Comparison of ENCODE assay signal across 4 mouse cellular contexts in genomic region chr1:99287834-99288233, GRCm38 (mm10).
"Had no signal": no experiment of that assay in that cellular context is flagged by ENCODE, and none has a peak within 500 bp of the region (broad histone marks: within the 10 kb centered on the region; RNA-seq: fewer than 3 reads in every experiment).

No protein-coding gene starts in this region.

- H3K9me3 ChIP-seq: neural tube, embryonic 13.5 days; neural tube, embryonic 15.5 days; stomach, embryonic 15.5 days had no signal

- H3K27me3 ChIP-seq: neural tube, embryonic 13.5 days; neural tube, embryonic 15.5 days; stomach, embryonic 15.5 days had no signal

- H3K4me3 ChIP-seq: neural tube, embryonic 13.5 days; neural tube, embryonic 15.5 days; stomach, embryonic 15.5 days had no signal

- H3K4me2 ChIP-seq: neural tube, embryonic 13.5 days; neural tube, embryonic 15.5 days; stomach, embryonic 15.5 days had no signal

- H3K27ac ChIP-seq: neural tube, embryonic 13.5 days; neural tube, embryonic 15.5 days; stomach, embryonic 15.5 days; stomach, postnatal 0 days had no signal

- H3K9ac ChIP-seq: neural tube, embryonic 13.5 days; neural tube, embryonic 15.5 days; stomach, embryonic 15.5 days had no signal

- H3K4me1 ChIP-seq: neural tube, embryonic 13.5 days; neural tube, embryonic 15.5 days; stomach, embryonic 15.5 days had no signal

- H3K36me3 ChIP-seq: neural tube, embryonic 13.5 days; neural tube, embryonic 15.5 days; stomach, embryonic 15.5 days had no signal
